Mouse (Mus musculus) cerebellum, adult 18-20 months (tissue): Measurements from ENCODE around the gene Gm20388.

ENCODE experiments used
- DNase-seq, 2 experiments: peaks; one replicate each; pipeline ENCODE4 v3.0.0; 2021

Gene Gm20388

GRCm38 (mm10) chr8:122805349-122805748 is 2894.7 kb downstream of the Gm20388 start:
- DNase-seq, result peak; percentile 70 to 72

- no peak for DNase-seq
These were observed 2896.4 kb downstream of the Gm20388 start for GRCm38 (mm10) chr8:122806956-122807538.

- DNase-seq, result no peak
These were observed 2897.3 kb downstream of the Gm20388 start for GRCm38 (mm10) chr8:122807907-122808306.

DNA sequence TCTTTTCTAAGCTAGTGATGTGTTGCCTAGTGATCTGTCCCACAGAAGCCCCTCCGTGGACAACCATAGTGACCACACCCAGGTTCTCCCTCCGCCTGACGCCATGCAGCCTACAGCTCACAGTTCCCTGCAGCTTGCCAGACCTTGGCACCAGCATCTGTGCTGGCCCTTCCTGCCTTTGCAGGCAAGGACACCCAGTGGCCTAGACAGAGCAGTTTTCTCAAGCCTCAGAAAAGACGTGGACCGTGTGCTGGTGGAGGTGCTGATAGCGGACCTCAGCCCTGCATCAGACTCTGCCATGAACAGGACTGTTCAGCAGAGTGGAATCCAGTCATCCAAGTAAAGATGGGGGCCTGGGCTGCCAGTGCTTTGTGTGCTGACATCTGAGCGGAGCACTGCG is 2899.7 kb downstream of the Gm20388 start:
- DNase-seq, result peak in 1 of 2 experiments; percentile 42

GRCm38 (mm10) chr8:122811870-122812494 is 2901.3 kb downstream of the Gm20388 start:
- DNase-seq, result no peak

DNA sequence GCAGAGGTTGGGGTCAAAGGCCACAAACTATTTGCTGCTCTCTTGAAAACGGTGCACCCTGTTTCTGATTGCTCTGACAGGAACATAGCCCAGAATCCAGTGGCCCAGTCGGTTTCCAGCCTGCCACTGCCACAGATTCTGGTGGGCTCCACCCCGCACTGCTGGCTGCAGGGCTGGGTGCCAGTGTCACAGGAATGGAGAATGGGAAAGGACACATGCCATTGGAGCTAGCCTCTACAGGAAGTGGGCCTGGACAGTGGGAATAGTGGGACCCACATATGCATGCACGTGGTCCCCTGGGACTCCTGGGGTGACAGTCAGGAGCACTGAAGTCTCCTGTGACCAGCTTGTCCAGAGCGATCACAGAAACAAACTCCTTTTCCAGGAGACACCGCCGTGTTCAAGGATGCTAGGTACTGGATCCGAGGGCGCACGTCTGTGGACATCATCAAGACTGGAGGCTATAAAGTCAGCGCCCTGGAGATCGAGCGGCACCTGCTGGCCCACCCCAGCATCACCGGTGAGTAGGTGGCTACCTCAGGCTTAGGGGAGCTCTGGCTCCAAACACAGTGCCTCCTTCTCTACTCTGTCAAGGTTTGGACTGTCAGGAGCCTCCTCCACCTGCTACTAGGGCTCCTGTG is 2902.1 kb downstream of the Gm20388 start:
- no peak for DNase-seq

GRCm38 (mm10) chr8:122814608-122815007 is 2904.0 kb downstream of the Gm20388 start:
- DNase-seq, result no peak

GRCm38 (mm10) chr8:122816965-122817364 is 2906.3 kb downstream of the Gm20388 start:
- peak in 1 of 2 experiments; percentile 31 for DNase-seq

GRCm38 (mm10) chr8:122817724-122818496 is 2907.3 kb downstream of the Gm20388 start:
- no peak for DNase-seq

DNA sequence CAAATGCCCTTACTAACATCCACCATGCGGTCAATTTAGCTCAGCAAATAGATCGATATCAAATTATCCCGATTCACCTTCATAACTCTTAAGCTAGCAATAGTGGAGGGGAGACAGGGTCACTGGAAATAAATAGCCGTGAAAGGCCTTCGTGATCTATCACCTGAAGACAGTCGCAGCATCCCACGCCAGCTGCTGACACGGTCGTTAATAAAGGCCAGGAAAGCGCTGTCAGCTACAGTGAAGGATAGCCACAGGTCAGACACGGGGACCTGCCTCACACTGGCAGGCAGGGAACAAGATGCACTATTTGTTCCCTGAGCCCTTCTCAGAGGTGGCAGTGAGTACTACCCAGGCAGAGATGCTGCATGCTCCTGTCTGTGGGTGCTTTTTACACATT is 2909.1 kb downstream of the Gm20388 start:
- DNase-seq, result no peak

DNA sequence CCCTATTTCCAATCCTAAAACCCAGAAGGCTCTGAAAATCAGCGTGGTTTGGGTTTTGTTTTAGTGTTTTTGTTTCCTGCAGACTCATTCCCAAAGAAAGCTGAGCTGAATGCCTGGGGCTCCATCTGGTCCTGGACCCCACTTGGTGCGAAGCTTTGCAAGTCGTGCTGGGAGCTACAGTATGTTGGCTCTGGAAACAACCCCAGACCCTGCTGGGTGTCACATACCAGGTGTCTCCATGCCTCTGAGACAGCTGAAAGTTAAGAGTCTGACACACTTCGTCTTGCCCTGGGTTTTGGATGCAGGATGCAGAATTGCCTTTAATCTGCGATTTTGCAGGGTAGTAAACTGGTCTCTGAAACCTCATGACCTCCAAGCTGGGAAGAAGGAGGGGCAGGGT is 2913.9 kb downstream of the Gm20388 start:
- peak; percentile 74 to 77 for DNase-seq

DNA sequence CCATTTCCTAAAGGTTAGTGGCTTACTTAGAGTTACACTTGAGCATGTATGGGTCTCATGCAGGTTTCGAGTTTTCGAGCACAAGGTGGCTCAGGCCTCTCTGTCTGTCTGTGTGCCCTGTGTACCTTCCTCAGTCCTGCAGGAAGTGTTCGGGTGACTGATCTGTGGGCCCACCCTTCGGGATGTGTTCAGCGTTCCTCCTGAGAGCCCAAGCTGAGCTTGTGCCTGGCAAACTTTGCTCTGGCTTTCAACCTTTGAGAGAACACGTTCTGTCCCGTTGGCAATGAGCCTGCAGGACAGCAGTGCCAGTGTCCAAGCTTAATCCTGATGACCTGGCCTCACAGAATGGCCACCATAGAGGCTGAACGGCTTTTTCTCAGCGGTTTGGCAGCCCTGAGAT is 2914.3 kb downstream of the Gm20388 start:
- peak; percentile 53 to 58 for DNase-seq

DNA sequence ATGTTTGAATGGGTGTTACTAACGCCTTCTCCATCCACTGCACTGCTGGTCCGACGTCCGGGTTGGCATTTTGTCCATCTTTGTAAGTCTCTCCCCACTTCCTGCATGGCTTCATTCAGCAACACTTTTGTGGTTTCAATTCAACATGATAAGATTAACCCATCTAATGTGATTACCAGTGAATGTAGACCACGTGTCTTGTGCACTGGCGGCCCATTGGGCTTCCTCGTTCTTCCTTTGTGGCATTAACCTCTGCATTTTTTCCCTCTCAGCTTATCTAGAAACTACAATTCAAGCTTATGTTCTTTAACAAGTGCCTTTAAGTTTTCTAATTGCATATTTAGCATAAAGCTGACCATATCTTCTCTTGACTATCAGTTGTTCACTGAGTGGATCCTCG is 2914.8 kb downstream of the Gm20388 start:
- DNase-seq, result no peak

DNA sequence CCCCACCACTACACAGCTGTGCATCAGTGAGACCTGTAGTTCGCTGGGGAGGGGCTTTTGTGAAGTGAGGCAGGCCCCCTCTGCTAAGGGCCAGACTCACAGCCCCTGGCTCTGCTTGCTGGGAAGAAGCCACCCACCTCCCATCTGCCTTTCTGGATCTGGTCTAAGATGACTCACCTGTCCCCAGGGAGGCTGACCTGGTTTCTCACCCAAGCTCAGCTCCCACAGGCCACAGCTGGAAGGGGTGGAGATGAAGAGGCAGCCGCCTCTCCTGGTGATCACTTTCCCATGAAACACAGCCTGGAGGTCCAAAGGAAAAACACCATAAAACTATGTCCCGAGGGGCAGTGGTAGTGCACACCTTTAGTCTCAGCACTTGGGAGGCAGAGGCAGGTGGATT is 2918.8 kb downstream of the Gm20388 start:
- DNase-seq, result no peak

- peak; percentile 94 to 97 for DNase-seq
These were observed 2919.9 kb downstream of the Gm20388 start for GRCm38 (mm10) chr8:122830349-122831061.

DNA sequence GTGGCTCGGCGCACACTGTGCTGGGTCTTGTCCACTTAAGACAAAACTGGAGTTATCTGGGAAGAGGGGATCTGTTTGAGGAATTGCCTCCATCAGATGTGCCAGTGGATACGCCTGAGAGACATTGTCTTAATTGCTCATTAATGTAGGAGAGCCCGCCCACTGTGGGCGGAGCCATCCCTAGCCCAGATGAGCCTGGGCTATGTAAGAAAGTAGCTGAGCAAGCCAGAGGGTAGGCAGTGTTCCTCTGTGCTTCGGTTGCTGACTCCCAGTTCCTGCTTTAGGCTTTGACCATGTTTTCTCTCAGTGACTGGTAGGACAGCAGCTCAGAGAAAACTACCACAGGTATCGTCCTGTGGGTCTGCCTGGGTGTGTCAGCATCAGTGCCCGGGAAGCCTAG is 2923.8 kb downstream of the Gm20388 start:
- DNase-seq, result no peak

GRCm38 (mm10) chr8:122834971-122835370 is 2924.3 kb downstream of the Gm20388 start:
- DNase-seq, result peak; percentile 87 to 93

DNA sequence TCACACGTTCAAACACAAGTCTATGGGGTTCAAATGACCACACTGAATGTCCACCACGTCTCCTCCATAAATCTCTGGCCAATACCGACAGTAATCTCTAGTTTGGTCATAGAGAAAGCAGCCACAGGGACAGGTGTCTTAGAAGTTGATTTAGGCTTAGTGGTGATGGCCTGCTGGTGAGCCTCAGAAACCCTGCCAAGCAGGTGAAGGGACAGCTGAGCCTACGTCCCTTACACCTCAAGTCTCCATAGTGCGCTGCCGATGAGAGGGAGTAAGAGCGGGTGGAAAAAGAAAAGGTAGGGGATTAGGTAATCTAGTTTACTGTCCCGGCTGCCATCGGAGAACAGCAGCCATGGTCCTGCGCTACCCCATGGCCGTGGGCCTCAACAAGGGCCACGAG is 2925.6 kb downstream of the Gm20388 start:
- DNase-seq, result no peak

- no peak for DNase-seq
These were observed 2926.1 kb downstream of the Gm20388 start for GRCm38 (mm10) chr8:122836696-122837095.

GRCm38 (mm10) chr8:122844161-122844560 is 2933.5 kb downstream of the Gm20388 start:
- DNase-seq, result no peak

- DNase-seq, result peak in 1 of 2 experiments; percentile 26
These were observed 2935.0 kb downstream of the Gm20388 start for GRCm38 (mm10) chr8:122845662-122846061.

- peak; percentile 87 to 93 for DNase-seq
These were observed 2937.4 kb downstream of the Gm20388 start, which contains the start of gene Cdh15 for GRCm38 (mm10) chr8:122847829-122848561. TSS of gene Cdh15 (plus strand) at chr8:122847966.
